Mouse (Mus musculus) forebrain, embryonic 15.5 days (tissue): ENCODE results near the gene Zfyve21. TPM values are rescaled to one million over a fixed set of nuclear protein-coding genes. Genes with fewer than 3 reads are reported as not detected.

Experiments used
- ATAC-seq: fragments of 200-750 bp; cut with Nextera tagmentation; replicated peaks from 2 replicates; pipeline ENCODE4 v1.8.0; 2017; ENCODE audit warnings: mild to moderate bottlenecking, moderate TSS enrichment, moderate library complexity
- H3K27ac ChIP-seq: fragments of 300-500 bp; sonication (generic); replicated peaks from 2 replicates; pipeline ENCODE4 v1.5.1; 2015; ENCODE audit warnings: mild to moderate bottlenecking, inconsistent platforms
- H3K27me3 ChIP-seq: fragments of 300-500 bp; sonication (generic); 2 replicates; pipeline ENCODE4 v1.6.1; 2015; ENCODE audit warnings: inconsistent platforms
- H3K36me3 ChIP-seq: fragments of 300-500 bp; sonication (generic); 2 replicates; pipeline ENCODE4 v1.6.1; 2015; ENCODE audit warnings: mild to moderate bottlenecking, inconsistent platforms
- H3K4me1 ChIP-seq: fragments of 300-500 bp; sonication (generic); 2 replicates; pipeline ENCODE4 v1.6.1; 2015; ENCODE audit warnings: inconsistent platforms
- H3K4me2 ChIP-seq: fragments of 300-500 bp; sonication (generic); replicated peaks from 2 replicates; pipeline ENCODE4 v1.6.1; 2015; ENCODE audit warnings: mild to moderate bottlenecking, inconsistent platforms
- H3K4me3 ChIP-seq: fragments of 300-500 bp; sonication (generic); 2 replicates; pipeline ENCODE4 v1.5.1; 2015; ENCODE audit warnings: mild to moderate bottlenecking, inconsistent platforms
- H3K9ac ChIP-seq: fragments of 300-500 bp; sonication (generic); replicated peaks from 2 replicates; pipeline ENCODE4 v1.6.1; 2015; ENCODE audit warnings: mild to moderate bottlenecking, inconsistent platforms
- H3K9me3 ChIP-seq: fragments of 300-500 bp; sonication (generic); 2 replicates; pipeline ENCODE4 v1.6.1; 2016; ENCODE audit warnings: inconsistent platforms
- WGBS: fragments of 180-500 bp; shearing (Covaris S2); methylation state at CpG from one replicate; pipeline ENCODE4 v1.1.7; 2015; ENCODE audit warnings: mixed read lengths; 5-methylcytosine and 5-hydroxymethylcytosine counted together
- polyA plus RNA-seq: library from polyadenylated mRNA; unstranded; fragments of >200 nt; fragmentation: Nextera tagmentation; extraction: Ambion mirVana; gene quantifications from 2 replicates; pipeline ENCODE4 v1.2.1, GENCODE M21; 2015

Gene Zfyve21
- polyA plus RNA-seq, 1 experiment from 2014 or later: 41.7 TPM

GRCm38 (mm10) chr12:111829447-111829846, 15.5 kb downstream of the Zfyve21 start:
- 53% methylated on average over 5 of the region's 5 CpGs for WGBS
- Histone ChIP-seq H3K27ac (peak overlapping the region; percentile 67), H3K4me3 (no peak overlapping the region), H3K4me1 (peaks cover 9% of the 10 kb centered on the region), H3K9me3 (no peaks in the 10 kb centered on the region), H3K4me2 (no peak overlapping the region), H3K27me3 (no peaks in the 10 kb centered on the region), H3K36me3 (peaks cover 74% of the 10 kb centered on the region), H3K9ac (no peak overlapping the region)
- no peak for ATAC-seq

- peaks cover 78% of the 10 kb centered on the region for H3K36me3 ChIP-seq
- no peak overlapping the region for H3K9ac ChIP-seq
- WGBS: 76% methylated on average over 9 of the region's 9 CpGs
- no peak overlapping the region for H3K4me3 ChIP-seq
- H3K4me2 ChIP-seq: no peak overlapping the region
- no peaks in the 10 kb centered on the region for H3K9me3 ChIP-seq
- H3K4me1 ChIP-seq: peaks cover 9% of the 10 kb centered on the region
- no peak for ATAC-seq
- H3K27me3 ChIP-seq: no peaks in the 10 kb centered on the region
- peak overlapping the region; percentile 67 for H3K27ac ChIP-seq
Observed at GRCm38 (mm10) chr12:111829954-111830353, 16.0 kb downstream of the Zfyve21 start.

- Histone ChIP-seq H3K4me1 (peaks cover 9% of the 10 kb centered on the region), H3K9me3 (no peaks in the 10 kb centered on the region), H3K9ac (no peak overlapping the region), H3K4me3 (no peak overlapping the region), H3K27ac (no peak overlapping the region), H3K36me3 (peaks cover 77% of the 10 kb centered on the region), H3K4me2 (no peak overlapping the region), H3K27me3 (no peaks in the 10 kb centered on the region)
- no peak for ATAC-seq
- WGBS: 87% methylated on average over 10 of the region's 10 CpGs
Observed at GRCm38 (mm10) chr12:111830375-111830774, 16.4 kb downstream of the Zfyve21 start.

DNA sequence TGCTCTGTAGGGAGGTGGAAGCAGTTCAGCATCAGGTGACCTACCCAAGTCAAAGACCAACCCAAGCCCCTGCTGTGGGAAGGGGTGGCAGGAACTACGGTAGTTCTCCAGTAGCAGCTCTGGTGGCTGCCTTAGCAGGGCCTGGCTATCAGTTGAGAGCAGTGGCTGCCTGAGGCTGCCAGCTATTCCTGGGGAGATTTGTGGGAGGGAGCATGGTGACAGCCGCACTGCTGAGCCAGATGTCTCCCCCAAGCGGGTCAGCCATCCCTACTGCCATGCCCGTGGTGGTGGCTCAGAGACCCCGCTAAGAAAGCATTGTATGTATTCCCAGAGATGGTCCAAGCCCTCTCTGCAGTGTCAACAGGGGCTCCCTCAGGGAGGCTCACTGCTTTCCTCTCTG, 18.7 kb downstream of the Zfyve21 start:
- Histone ChIP-seq H3K36me3 (peaks cover 63% of the 10 kb centered on the region), H3K9ac (no peak overlapping the region), H3K4me3 (no peak overlapping the region), H3K9me3 (no peaks in the 10 kb centered on the region), H3K4me1 (peaks cover 9% of the 10 kb centered on the region), H3K27ac (no peak overlapping the region), H3K4me2 (no peak overlapping the region), H3K27me3 (no peaks in the 10 kb centered on the region)
- ATAC-seq: no peak
- 81% methylated on average over 5 of the region's 5 CpGs for WGBS

DNA sequence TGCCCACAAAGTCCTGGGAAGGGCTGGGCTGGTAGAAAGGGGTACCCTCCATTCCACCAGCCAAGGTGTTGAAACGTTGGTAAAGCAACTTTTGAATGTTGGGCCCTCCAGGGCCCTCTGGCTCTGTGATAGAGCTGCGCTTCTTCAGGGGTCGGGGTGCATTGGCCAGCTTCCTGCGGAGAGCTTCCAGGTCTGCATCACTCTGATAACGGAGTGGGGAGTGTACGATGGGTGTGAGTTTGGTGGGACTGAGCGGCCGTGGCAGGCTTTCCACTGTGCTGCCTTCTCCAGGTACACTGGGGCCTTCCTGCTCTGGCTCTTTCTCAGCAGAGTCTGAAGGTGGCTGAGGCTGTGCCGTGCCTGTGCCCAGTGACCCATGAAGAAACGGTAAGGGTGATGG, 19.5 kb downstream of the Zfyve21 start:
- ATAC-seq: no peak
- H3K27ac ChIP-seq: no peak overlapping the region
- no peak overlapping the region for H3K4me3 ChIP-seq
- peaks cover 62% of the 10 kb centered on the region for H3K36me3 ChIP-seq
- H3K27me3 ChIP-seq: no peaks in the 10 kb centered on the region
- WGBS: 89% methylated on average over 10 of the region's 10 CpGs
- H3K9me3 ChIP-seq: no peaks in the 10 kb centered on the region
- H3K9ac ChIP-seq: no peak overlapping the region
- H3K4me2 ChIP-seq: no peak overlapping the region
- peaks cover 9% of the 10 kb centered on the region for H3K4me1 ChIP-seq

DNA sequence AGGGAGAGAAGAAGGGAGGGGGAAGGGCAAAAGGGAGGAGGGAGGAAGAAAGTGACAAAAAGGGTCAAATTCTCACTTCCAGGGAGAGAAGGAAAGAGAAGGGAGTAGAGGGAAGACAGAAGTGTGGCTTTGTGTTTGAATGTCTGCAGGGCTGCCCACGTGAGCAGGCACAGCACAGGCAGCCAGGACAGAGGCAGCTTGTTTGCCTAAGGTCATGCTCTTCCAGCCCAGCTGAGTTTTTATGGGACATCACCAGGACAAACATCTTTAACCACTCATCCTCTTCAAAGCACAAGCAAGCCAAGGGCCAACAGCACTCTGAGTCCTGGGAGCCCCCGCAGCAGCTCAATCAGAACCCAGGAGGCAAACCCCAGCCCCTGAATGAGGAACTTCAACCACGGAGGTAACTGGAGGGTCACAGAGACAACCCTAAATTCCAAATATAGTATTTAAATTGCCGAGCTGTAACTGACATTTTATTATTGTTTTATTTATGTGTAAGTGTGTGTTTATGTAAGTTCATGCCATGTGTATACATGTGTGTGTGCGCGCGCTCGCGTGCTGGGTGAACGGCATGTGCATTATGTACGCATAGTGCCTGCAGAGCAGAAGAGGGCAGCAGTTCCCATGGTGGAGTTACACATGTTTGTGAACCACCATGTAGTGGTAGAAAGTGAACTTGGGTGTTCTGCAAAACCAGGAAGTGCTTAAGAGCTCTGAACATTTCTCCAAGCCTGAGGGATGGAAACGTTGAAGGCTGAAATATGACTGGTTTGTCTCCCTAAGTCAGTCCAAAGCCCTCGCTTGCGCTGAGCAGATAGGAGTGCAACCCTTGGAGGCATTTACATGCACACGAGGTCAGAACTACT, 28.8 kb downstream of the Zfyve21 start:
- Histone ChIP-seq H3K4me1 (no peaks in the 10 kb centered on the region), H3K36me3 (peaks cover 11% of the 10 kb centered on the region), H3K9ac (no peak overlapping the region), H3K4me3 (no peak overlapping the region), H3K27me3 (no peaks in the 10 kb centered on the region), H3K9me3 (no peaks in the 10 kb centered on the region), H3K4me2 (no peak overlapping the region), H3K27ac (no peak overlapping the region)
- WGBS: 87% methylated on average over 15 of the region's 15 CpGs
- ATAC-seq: no peak

DNA sequence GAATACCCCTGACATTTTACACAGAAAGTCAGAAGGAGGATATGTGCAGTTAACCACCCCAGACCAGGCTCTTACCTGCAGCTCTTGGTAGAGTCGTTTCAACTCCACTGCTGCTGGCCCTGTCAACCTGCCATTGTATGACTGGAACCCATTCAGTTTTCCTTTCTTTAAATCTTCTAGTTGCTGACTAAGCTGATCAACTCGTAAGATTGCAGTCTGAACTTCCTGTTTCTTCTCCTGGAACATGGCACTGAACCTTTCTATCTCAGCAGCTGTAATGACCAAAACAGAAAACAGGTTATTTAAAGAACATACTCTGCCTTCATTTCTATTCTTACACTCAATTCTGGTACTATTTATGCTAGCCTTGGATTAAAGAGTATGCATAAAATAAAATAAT, 29.5 kb downstream of the Zfyve21 start:
- Histone ChIP-seq H3K4me2 (no peak overlapping the region), H3K4me3 (no peak overlapping the region), H3K27me3 (no peaks in the 10 kb centered on the region), H3K4me1 (no peaks in the 10 kb centered on the region), H3K27ac (no peak overlapping the region), H3K36me3 (peaks cover 5% of the 10 kb centered on the region), H3K9me3 (no peaks in the 10 kb centered on the region), H3K9ac (no peak overlapping the region)
- ATAC-seq: no peak
- WGBS: 62% methylated on average over 2 of the region's 2 CpGs

DNA sequence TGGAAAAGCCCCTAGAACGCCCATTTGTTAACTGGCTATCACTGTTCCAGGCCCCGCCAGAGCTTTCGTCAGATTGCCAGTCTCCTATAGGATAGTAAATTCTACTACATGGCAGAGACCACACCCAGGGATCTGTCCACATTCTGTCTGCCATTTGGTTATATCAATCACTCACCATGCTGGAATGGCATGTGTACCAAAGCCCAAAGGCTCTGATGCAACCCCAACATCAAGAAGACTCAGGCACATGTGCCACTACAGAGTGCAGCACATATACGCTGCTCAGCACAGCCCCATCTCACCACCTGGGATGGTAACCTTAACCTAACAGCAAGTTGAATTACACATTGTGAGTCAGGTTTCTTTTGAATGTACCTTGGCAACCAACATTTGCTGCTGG, 32.0 kb downstream of the Zfyve21 start:
- Histone ChIP-seq H3K27me3 (no peaks in the 10 kb centered on the region), H3K36me3 (peaks cover 4% of the 10 kb centered on the region), H3K4me3 (no peak overlapping the region), H3K4me2 (no peak overlapping the region), H3K9ac (no peak overlapping the region), H3K9me3 (no peaks in the 10 kb centered on the region), H3K4me1 (no peaks in the 10 kb centered on the region), H3K27ac (no peak overlapping the region)
- 88% methylated on average over 4 of the region's 4 CpGs for WGBS
- no peak for ATAC-seq

- no peak for ATAC-seq
- Histone ChIP-seq H3K4me3 (no peak overlapping the region), H3K4me1 (no peaks in the 10 kb centered on the region), H3K4me2 (no peak overlapping the region), H3K9ac (no peak overlapping the region), H3K9me3 (no peaks in the 10 kb centered on the region), H3K27me3 (no peaks in the 10 kb centered on the region), H3K36me3 (peaks cover 4% of the 10 kb centered on the region), H3K27ac (no peak overlapping the region)
- WGBS: 89% methylated on average over 10 of the region's 10 CpGs
Observed at GRCm38 (mm10) chr12:111846815-111847214, 32.8 kb downstream of the Zfyve21 start.

- H3K4me1 ChIP-seq: no peaks in the 10 kb centered on the region
- no peak overlapping the region for H3K27ac ChIP-seq
- ATAC-seq: no peak
- no peak overlapping the region for H3K9ac ChIP-seq
- no peak overlapping the region for H3K4me2 ChIP-seq
- H3K27me3 ChIP-seq: no peaks in the 10 kb centered on the region
- H3K36me3 ChIP-seq: peaks cover 2% of the 10 kb centered on the region; the same call in 1 of the 2 replicates
- no peak overlapping the region for H3K4me3 ChIP-seq
- WGBS: 89% methylated on average over 9 of the region's 9 CpGs
- no peaks in the 10 kb centered on the region for H3K9me3 ChIP-seq
Observed at GRCm38 (mm10) chr12:111848300-111848798, 34.4 kb downstream of the Zfyve21 start.

GRCm38 (mm10) chr12:111851235-111851634, 37.3 kb downstream of the Zfyve21 start:
- Histone ChIP-seq H3K36me3 (no peaks in the 10 kb centered on the region), H3K9me3 (no peaks in the 10 kb centered on the region), H3K27me3 (no peaks in the 10 kb centered on the region), H3K9ac (no peak overlapping the region), H3K4me3 (no peak overlapping the region), H3K27ac (no peak overlapping the region), H3K4me1 (no peaks in the 10 kb centered on the region), H3K4me2 (no peak overlapping the region)
- ATAC-seq: no peak
- WGBS: 58% methylated on average over 2 of the region's 2 CpGs

GRCm38 (mm10) chr12:111851745-111852144, 37.8 kb downstream of the Zfyve21 start:
- H3K27me3 ChIP-seq: no peaks in the 10 kb centered on the region
- no peak overlapping the region for H3K4me3 ChIP-seq
- no peak overlapping the region for H3K27ac ChIP-seq
- ATAC-seq: no peak
- no peak overlapping the region for H3K4me2 ChIP-seq
- no peaks in the 10 kb centered on the region for H3K4me1 ChIP-seq
- no peaks in the 10 kb centered on the region for H3K9me3 ChIP-seq
- 68% methylated on average over 5 of the region's 5 CpGs for WGBS
- no peaks in the 10 kb centered on the region for H3K36me3 ChIP-seq
- H3K9ac ChIP-seq: no peak overlapping the region
